Mouse (Mus musculus): ENCODE data around the gene Nckap5.

The Nckap5 gene

DNA sequence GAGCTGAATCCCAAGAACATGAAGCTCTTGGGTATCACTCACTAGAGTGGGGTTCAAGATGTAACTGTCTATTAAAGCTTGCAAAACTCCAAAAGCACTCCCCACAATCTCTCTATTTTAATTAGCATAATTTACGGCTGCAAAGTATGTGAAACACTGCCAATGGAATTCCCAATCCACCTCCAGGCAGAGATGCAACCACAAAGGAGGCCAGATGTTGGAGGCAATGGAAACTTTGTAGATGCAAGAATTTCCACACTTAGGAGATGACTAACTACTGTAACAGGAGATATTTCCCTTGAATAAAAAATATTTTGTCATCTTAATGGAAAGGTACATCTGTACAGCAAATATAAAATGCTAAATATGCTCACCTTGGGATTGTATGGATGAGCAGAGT lies 295.1 kb downstream of the Nckap5 start:
- DNase-seq = no peak

DNA sequence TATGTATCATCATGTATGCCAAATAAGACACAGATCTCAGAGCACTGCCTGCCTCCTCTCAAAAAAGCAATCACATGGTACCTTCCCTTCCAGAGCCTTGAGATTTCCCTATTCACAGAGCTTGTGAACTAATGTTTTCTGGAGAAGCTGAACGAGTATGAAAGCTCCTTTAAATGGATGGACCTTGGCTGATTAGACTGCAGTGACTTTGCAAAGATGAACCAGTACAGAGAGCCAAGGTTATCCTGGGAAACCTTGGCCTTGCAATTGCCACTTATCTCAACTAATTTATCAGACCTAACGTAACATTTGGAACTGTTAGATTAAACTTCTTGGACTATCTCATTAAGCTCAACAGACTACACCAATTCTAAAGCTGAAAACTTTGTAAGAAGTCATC lies 296.6 kb downstream of the Nckap5 start:
- DNase-seq = no peak

DNA sequence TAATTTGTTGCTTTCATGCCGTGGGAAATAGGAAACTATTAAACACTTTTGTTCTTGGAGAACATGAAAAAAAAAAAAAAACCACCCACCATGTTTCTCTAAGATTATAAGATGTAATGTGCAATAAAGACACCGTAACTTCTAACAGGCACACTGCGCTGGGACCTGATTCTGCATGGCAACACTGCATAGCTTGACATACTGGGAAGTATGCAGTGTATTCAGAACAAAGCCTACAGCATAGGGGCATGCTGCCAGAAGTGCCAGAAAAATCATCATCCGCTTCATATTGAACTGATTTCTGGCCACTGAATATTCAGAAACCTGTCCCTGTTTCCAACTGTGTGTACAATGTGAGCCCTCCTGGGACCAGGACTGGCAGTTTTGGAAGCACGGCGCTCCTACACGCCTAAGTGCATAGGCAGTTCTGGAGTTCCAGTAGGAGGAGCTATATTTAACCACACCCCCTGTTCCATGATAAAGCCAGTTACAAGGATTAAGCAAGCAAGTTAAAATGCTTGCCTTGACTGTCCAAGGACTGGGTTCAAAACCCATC lies 302.5 kb downstream of the Nckap5 start:
- DNase-seq = no peak

DNA sequence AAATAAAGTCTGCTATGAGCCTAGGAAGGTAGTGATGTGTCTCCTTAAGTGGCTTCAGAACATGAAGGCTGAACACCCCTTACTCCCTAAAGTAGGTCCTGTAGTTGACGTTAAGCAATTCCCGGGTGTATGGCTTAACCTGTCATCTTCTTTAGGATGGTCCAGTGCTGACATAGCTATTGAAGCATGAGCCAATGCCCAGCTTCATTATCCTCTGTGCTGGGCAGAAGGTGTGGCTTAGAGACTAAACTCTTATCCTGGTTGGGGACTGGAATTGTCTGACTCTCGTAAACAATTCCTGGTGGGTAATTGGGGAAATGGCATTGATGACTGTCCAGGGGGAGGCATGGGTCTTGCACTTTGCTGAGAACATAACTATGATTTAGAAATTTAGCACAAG lies 312.5 kb downstream of the Nckap5 start:
- DNase-seq = no peak

DNA sequence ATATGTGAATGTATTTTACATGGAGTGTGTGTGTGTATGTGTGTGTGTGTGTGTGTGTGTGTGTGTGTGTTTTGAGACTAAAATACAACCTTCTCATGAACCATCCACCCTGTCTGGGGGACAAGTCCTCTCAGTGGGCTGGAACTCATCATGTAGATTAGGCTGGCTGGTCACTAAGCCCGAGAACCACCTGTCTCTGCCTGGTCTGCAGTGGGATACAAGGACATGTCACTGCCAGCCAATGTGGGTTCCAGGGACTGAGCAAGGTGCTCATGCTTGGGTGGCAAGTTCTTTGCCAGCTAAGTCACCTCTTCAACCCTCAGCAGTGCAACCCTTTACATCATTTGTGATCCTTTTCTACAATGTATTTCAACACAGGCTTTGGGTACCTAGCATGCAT lies 313.2 kb downstream of the Nckap5 start:
- no peak for DNase-seq

DNA sequence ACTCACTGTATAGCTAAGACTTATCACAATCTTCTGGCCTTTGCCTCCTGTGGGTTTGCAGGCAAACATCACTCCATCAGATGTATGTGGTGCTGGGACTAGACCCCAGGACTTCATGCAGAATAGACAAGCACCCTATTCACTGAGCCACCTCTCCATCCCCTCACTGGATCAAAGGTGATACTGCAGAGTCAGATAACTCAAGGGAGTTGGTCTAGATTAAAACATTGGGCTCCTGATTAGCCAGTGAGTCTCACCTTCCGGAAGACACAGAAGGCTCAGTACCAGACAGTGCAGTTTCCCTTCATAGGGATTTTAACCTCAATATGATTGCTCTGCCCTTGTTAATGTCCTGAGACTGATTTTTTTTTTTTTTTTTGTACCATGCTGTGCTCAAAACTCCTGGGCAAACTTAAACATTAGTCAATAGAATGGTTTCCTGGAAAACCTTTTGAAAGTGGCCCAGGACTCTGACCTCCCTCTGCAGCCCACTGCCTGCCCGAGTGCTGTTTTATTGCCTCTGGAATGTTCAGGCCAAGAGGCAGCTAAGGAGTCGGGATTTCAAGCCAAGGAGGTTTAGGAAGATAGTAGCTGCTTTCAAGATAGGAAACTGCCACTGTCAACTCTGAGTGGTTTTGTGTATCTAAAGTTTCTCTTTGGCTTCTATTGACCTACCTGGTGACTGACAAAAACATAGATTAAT lies 315.4 kb downstream of the Nckap5 start:
- no peak for DNase-seq

DNA sequence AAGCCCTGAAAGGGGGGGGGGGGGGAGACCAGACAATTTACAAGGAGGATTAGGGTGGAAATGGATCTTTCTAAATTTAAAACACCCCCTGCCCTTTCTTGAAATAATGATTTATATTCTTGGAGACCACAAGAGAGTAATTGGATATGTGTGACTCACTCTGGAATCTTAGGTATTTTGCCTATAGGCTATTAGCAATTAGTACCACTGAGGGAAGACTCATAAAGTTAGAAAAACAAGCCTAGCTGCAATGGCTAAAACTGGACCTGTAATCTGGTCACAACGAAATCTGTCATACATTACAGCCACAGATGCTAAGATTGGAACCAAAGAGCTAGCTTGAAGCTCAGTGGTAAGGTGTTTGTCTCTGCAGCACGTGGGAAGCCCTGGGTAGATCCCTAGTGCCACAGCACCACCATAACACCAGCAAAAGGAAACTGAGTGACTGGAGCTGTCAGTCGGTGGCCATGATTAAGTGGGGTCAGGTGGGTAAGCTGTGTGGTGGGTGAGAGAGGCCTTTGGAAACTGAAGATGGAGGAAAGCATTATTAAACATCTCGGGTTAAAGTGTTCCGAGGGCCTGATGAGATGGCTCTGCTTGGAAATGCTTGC lies 318.7 kb downstream of the Nckap5 start:
- DNase-seq = no peak

DNA sequence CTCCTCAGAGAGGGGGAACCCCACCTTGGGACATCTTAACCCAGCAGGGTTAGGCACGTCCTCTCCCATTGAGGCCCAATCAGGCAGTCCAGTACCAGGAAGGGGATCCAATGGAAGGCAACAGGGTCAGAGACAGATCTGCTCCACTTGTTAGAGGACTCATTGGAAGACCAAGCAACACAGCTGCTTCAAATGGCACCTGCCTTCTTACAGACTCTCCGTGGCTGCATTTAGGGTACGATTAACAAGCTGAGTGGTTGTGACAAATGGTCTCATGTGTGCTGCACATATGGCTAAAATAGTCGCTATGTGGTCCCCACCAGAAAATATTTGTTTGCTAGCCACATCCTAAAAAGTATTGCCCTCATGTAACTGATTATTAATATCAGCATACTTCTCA lies 325.9 kb downstream of the Nckap5 start:
- DNase-seq = no peak

DNA sequence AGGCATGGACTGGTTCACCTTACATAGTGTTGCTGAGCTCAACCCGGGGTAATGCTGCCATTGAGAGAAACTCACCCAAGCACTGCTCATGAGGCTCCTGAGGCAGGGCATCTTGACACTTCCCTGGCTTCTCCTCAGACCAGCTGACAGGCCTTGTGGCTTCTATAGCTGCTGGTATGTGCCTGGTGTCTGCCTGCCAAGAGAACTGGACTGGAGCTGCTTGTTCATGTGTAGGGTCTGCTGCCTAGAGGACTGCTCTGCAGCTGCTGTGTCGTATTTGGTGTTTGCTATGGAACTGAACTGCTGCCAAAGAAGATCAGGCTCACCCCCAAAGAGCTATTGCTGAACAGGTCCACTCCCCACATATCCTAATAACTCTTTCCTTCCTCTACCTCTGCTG lies 327.9 kb downstream of the Nckap5 start:
- DNase-seq = no peak

DNA sequence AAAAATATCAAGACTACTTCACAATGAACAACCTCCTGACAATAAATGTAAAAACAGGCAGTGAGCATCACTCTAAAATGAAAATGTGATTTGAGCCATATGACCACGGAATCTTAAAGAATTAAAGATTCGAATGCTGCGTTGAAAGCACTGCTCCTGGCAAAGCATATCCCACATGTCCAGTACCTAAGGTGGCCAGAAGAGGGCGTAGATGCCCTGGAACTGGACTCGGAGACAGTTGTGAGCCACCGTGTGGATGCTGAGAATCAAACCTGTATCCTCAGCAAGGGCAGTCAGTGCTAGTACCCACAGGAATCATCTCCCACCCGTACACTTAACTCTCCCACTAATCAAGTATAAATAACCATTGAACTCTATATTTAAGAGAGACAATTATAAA lies 333.9 kb downstream of the Nckap5 start:
- no peak for DNase-seq

DNA sequence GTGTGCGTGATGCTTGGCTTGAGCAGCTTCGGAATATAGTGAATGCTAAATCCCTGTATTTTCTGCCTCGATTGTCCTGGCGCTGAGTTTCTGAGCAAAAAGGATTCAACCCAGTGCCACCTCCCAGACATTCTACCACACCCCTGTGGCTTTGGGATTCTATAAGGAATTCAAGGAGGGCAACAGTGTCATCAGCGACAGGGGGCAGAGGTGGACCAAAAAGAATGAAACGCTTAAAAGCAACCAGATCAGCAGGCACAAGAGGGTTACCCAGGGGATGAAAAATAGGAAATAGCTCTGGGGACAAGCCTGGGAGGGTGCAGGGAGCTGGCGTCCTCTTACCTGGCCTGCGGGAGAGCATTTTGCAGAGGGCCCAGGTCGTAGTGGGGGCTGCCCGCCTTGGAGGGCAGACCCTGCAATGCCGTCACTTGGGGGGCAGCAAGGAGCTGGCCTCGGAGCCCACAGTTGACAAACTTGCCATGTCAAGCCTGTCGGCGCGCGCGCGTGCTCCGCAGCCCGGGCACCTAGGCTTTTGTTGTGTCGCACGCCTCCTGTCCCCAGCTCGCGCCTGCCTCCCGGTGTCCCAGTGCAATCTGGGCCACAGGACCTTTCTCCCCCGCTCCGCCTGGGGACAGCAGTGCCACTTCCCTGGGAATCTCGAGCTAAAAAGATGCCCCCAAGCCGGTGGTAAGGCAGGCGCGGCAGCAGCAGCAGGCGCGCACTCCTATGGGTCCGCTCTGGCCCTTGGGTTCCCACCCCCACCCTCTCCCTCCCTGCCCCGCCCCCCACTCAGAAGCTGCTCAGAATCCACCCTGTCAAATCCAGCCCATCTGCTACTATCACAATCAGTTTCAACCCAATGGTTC lies 338.2 kb downstream of the Nckap5 start:
- peak; percentile 66 for DNase-seq

DNA sequence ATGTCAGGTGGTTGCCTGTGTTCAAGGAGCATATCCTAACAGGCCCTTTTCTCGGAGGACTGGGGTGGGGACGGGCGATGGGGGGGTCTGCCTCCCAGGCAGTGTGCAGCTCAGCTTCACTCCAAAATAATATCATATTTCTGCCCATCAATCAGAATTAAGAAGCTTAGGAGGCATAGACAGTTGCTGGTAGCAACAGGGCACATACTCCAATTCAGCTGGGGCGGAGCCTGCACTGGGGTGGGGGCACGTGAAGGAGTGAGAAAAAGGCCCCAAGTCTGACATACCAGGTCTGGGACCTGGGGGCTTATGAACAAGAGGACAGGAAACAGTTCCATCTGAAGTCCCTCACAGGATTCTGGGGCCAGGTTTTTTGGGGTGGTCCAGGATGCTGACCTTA lies 339.2 kb downstream of the Nckap5 start:
- DNase-seq = no peak

DNA sequence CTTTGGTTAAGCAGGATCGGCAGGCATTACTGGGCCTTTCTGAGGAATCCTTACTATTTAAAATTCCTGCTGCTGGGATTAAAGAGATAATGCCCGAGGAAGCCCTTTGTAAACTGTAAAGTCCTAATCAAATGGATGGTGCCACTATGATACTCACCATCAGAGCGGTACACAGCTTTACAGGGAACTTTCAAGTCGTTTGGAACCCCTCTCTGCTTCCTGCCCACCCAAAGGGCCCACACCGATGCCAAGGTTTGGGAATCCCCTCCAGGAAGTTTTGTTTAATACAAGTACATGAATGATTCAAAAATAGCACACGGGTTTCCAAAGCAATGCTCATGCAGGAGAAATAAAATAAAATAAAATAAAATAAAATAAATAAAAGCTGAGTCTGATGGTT lies 340.3 kb downstream of the Nckap5 start:
- peak; percentile 41 for DNase-seq

DNA sequence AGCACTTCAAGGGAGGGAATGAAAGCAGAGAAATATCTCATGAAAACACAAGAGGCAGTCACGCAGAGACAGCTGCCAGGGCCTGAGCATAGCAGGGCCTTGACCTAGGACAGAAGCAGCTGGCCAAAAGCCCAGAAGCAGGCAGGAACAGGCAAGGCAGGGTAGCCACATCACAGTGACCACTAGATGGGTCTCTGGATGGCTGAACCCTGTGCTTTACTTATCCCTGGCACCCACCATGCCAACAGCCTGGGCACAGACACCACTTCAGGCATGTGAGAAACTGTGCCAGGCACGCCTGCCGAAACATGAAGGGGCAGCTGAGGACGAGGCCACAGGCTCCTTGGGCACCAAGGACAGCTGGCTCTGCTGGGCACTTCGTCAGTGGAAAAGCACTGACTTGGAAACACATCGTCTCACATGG lies 345.9 kb downstream of the Nckap5 start:
- DNase-seq = peak; percentile 84

DNA sequence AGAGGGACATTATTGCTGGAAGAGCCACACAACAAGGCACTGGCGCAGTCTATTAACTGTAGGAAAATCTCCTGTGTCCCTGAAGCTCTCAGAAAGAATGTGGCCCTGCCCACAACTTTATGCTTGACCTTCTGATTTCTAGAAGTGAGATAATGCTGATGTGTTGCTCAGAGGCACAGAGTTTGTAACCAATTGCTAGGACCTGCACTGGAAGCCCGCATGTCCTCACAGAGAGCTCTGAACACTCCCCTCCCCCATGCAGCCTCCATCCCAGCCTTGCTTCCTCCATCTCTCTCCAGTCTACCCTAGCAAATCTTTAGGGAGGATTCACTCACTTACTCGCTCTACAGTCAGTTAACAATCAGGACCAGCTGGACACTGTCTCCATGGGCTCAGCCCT lies 346.9 kb downstream of the Nckap5 start:
- no peak for DNase-seq

DNA sequence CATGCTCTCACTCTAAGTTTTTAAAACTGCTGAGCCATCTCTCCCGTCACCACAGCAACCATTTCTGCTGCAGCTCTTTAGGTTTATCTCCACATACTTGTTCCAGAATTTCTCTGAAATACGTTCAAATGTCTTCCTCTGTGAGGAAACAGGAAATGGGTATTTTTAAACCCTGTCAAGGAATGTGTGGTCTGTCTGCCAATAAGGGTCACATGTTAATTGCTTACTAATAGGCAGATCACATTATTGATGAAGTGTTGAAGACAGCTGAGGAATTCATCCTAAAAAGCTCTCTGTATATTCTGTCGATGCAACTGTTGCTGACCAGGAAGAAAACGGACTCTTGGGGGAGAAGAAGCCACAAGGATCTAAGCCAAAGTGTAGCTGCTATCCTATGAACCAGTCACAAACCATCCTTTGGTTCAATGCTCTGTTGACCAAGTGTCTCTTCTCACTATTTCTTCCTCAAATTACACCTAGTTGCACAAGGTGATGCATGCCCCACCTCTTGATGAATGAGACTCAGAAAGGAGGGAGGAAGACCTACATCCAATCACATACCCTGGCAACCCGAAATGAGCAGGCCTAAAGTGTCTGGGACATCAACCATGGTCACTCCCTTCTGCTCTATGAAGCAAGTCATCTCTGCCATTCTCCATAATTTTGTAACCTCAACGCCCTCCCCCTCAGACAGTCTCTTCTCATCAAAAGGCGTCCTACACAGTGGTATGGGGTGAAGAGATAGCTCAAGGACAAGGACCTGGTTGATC lies 349.0 kb downstream of the Nckap5 start:
- DNase-seq = peak; percentile 41

DNA sequence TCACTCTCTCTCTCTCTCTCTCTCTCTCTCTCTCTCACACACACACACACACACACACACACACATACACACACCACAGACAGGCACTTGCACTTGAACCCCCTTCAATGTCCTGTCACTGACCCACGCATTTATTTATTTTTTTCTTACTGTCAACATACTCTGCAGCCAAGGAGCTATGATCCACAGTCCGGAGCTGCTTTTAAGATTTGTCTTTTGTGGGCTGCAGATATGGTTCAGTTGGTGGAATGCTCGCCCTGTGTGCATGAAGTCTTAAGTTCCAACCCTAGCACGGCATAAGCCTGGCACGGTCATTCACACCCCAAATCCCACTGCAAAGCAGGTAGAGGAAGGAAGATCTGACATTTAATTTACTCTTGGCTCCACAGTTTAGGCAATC lies 357.6 kb downstream of the Nckap5 start:
- DNase-seq = no peak

DNA sequence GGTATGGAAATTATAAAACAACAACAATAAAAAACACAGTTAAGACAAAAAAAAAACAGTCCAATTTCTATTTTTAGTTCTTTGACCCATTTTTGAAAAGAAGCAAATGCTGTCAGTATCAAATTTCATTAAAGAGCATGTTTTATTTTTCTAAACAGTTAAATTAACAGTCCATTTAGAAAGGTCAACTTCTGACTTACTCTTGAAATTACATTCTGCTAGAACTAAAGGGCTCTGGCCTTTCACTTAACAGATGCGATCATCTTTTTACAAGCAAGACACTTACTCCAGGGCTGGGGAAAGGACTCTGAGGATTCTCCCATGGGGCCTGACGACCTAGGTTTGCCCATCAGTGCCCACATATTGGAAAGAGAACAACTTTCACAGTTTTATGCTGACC lies 359.2 kb downstream of the Nckap5 start:
- DNase-seq = no peak

DNA sequence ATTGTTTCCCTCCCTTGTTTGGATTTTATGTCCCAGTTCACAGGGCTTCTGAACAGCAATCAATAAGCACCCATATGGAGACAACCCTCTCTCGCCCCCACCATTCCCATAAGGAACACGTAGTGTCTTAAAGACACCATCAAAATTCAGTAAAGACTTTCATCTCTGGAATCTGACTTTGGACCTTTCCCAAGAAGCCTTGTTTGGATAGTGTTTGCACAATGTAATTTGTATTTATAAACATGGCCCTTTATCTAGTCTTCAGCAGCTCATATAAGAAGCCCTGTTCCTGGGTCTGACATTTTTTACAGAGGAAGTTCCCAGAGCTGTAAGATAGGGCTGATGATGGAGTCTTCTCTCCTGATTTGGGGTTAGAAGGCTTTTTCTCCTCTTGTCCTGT lies 359.7 kb downstream of the Nckap5 start:
- DNase-seq = peak; percentile 13

DNA sequence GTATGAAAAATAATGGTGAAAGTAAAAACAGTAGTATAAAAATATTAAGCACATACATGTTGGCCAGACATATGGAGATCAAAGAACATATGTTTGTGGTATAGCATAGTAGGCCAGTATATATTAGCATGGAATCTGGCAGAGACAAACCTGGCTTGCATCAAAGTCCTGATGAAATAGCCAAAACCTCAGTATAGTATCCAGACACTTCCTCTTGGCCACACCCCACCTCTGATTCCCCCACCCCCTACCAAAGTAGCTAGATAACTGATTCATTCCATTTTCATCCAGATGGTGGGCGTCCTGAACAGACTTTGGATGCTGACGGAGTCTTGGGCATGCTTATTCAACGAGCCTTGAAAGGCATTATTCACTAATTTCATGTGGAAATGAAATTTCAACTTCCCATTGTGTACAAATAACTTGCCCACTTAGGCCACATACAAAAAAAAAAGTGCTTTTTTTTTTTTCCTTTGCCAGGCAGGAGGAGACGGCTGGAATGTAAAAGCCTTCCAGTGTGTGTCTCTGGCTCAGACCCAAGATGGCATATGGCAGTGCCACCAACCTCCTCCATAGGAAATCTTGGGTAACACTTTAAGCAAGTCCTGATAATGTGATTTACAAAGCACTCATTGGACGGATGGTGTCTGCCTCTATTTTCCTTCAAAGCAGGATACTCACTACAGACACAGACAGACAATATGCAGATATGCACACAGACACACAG lies 360.6 kb downstream of the Nckap5 start:
- peak; percentile 24 for DNase-seq

DNA sequence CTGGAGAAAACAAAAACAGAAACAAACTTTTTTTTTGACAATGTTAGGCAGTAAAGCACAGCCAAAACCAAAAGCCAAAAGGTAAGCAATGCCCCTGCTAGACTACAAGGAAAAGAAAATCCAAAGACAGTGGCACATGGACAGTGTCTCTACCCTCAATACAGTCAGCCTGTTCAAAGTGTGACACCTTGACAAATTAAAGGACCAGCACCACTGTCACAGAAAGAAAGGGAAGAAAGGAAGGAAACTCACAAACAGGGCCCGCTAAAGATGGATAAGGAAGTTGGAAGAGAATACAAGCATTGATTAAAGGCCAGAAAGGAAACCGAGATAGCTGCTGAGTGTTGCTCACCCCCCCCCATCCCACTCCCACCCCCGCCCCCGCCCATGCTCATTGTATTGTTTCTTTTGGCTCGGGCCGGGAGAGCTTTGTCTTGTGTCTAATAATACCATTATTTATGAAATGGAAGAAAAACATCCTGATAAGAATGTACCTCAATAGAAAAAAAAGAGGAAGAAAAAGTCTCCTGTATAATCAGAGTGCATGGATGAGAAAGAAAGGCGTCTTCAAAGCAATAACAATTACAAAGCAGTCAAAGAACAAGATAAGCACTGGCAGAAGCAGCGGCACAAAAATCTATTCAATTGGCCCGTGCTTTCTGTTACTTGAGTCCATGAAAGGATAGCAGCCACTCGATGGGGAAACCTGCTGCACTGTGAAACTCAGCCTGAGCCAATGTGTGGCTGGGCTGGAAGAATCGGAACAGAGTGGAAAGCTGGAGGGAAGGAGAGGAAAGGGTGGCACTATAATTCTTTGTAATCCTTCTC lies 368.9 kb downstream of the Nckap5 start:
- DNase-seq = peak; percentile 35
